Mouse (Mus musculus) testis, postnatal 10 days (tissue): ENCODE measurements around the gene Pax5.

Experiments
- DNase-seq: peaks from one replicate; pipeline ENCODE4 v3.0.0; 2021; ENCODE audit warnings: low spot score

Pax5 gene

DNA sequence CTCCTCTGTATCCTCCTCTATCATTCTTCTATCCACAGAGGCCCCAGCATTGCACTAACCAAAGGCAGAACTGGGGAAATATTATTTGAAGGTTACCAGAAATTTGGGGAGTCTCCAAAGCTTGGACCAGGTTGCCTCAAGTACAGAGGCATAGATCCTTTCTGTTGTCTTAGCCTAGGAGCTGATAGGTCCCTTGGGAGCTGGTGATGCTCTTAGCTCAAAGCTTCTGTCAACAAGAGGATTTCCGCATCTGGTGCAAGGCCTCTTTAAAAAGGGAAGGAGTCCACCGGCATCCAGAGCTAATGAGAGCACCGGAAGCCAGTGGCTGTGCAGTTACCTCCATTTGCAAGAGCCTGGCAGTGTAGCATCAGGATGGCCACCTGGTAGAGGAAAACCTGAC, 5.1 kb downstream of the Pax5 start:
- DNase-seq: no peak

DNA sequence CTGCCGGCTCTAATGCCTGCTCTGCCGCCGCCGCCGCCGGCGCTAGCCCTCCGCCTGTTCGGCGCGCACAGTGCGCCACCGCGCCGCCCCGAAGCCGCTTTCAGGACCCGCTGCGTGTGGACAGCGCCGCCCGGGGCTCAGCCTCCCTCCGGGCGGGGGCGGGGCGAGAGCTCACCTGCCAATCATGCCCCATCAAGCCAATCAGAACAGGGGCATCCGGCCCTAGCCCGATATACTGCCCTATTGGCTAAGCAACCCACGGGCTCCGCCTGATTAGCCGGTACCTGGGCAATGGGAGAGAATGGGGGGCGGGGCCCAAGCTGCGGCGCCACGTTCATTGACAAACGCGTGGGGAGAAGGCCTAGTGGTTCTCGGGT, 5.9 kb downstream of the Pax5 start:
- peak; percentile 96 for DNase-seq

DNA sequence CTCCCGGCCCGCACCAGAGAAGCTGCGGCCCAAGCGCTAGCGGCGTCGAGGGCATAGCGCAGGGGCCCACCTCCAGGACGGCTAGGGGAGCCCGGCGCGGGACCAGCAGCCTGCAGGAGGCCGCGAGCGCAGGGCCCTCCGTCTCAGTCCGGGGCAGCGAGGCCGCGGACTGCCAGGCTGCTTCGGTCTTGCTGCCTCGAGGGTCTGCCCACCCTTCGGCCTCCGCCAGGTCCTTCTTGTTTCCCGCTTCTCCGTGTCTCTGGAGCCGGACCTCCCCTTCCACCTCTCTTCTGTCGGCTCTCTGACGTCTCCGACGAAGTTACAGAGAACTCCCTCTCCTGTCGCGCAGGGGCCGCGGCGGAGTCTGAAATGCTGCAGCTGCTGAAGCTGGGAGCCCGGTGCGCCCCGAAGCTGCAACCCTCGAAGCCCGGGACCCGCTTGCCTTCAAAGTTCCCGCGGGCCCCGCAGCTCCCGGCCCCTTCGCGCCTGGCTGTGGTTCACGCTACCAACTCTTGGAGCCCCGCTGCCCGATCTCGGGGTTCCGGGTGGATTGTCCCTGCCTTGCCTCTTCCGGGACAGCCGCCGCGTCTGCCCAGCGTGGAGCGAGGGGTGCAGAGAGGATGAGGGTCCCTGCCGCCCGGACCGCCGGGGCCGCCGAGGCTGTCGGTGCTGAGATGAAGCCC, 6.5 kb downstream of the Pax5 start:
- DNase-seq: peak; percentile 56

DNA sequence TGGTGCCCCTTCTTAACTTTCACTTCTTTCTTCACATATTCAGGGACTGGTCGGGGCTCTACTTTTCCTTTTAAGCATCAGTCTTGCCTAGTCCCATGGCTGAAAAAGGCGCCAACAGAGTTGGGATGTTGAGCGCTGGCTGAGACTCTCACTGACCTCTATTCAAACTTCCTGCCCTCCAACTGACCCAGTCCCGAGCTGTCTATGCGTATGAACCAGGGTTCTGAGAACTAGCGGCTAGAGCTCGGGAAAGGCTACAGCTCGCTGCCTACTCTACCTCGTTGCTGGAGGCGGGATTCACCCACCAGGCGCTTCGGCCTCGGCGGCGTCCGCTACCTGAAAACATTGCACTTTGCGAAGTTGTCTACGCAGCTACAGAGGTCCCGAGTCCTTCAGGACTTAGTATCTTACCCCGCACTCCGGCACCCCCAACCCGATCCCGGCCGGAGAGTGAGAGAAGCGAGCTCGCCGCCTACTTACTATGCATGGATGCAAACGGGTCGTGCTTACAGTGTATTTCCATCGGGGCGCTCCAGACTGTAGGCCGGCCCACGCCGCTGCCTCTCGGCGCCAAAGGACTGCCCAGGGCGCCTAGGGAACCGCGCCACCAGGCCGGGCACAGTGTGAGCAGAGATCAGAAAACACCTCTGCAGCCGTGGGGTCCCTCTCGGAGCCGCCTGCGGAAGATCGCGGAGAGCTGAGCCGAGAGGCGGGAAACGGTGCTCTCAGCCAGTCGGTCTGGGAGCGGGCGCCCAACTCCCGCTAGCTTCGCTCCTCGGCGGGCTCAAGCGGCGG, 7.2 kb downstream of the Pax5 start:
- DNase-seq: no peak

DNA sequence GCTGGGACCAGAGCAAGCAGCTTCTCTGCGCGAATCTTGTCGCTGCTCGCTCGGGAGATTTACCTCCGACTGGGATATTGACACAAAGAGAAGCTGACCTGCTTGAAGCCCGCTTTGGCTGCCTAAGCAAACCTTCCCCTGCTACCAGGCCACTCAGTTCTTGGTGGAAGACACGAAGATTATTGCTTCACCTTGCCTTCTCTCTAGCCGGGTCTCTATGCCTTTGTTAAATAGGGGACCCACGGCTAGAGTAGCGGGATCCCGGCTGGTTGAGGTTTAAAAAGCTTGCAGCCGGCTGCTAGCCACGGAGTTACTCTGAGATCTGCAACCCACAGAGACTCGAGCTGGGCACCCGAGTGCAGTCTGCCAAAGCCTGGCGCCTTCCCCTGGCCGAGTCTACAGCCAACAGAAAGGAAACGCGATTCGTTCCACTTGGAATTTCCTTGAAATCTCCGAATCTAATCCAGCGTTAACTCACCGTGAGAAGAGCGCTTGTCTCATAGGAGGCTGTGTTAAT, 8.2 kb downstream of the Pax5 start:
- no peak for DNase-seq

DNA sequence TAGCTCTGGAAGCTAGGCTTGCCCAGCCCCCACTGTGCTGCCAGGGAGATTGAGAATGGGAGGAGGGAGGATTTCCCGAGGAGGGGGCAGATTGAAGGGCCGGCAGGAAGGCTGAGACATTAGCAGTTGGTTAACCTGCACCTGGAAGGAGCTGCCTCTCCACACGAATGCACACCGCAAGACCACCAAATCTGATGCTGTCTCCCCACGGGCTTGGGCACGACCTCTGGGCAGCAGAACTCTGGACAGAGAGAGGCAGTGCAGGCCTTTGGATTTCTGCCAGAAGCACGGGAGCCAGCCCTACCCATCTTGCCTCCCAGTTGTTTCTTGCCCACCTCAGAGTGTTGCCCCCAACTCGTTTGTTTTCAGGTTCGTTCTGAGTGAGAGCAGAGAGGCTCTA, 8.8 kb downstream of the Pax5 start:
- DNase-seq: no peak

DNA sequence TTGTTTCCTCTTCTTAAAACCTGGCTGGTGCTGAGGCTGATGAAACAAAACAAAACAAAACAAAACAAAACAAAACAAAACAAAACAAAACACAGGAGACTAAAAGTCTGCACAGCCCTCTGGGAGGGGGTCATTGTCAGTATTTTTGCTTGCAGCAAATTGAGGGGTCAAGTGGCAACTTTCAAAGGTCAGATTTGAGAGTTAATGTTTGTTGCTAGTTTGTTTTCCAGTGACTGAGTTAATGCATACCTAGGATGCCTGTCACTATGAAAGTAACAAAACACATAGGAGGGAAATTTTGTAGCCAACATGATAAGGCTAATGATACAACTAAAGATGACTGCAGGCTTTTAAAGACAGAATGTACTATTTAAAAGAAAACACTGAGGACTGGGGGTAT, 13.6 kb downstream of the Pax5 start:
- DNase-seq: no peak

DNA sequence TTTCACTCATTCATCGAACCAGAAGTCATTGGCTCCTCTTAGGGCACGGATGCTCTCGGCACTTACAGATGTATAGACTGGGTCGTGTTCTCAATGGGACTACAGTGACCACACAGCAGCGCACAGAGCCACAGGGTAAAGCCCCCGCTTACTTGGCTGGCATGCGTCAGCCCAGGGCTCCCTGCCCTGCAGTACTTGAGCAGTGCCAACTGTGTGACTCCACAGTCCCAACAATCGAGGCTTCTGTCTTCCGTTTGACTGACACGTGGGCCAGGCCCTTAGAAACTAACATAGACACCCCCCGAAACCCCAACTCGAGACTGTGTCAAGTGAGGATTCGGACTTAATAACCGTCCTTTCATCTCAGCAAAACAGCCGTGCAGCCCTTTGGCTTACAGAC, 15.9 kb downstream of the Pax5 start:
- no peak for DNase-seq

DNA sequence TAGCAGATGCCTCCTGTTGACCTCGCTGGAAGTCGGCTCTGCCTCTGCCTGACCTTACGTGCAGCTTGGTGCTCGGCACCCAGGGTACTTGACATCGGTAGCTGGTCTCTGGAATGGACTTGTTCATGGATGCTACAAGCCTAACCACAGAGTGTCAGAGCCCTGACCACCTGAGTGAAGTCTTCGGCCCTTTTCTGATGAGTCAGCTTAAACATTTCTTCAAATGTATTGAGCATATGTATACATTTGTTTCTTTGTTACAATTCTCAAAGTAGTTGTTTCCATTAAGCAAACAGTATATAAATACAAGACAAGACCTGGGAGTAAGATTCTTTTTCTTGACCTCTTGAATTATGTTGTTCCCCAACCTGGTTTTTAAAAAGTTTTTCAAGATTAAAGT, 24.7 kb downstream of the Pax5 start:
- DNase-seq: no peak

DNA sequence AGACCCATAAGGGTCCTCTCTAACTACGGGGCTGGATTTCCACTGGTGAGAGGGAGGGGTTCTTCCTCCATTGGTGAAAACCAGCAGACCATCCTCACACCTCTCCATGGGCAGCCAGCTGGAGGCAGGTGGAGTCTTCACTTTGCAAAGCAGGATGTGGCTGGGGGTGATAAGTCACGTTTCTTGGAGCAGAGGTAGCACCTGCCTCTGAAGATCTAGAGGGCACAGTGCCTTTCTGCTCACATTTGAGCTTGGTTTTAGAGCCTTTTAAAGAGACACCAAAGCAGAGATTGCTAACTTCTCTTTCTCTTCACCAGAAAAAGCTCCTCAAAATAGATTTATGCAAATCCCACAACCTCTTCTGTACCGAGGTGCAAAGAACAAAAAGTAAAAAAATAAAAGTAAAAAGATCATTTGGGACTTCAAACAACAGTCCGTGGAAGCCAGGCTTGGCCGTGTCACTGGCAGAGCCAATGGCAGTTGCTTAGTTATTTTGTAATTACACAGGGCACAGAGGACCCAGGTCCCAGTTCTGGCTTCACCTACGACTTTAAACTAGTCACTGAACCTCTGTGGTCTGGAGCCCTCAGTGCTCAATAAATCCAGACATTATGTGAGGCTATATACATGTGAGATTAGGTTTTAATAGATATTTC, 29.9 kb downstream of the Pax5 start:
- no peak for DNase-seq

DNA sequence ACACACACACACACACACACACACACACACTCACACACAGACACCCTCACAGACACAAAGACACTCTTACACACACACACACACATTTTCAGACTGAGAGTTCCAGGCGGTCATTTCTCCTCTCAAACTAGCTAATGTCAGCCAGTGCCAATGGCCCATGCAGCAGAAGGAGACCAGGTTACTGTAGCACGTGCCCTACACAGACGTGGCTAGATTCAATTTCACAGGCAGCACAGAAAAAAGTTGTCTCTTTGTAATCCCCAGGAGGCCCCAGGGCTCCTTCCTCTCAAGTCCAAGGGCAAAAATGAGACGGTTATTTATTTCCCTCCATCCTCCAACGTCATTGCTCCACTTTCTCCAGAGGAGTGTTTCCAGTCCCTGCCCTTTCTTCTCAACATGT, 31.6 kb downstream of the Pax5 start:
- no peak for DNase-seq

DNA sequence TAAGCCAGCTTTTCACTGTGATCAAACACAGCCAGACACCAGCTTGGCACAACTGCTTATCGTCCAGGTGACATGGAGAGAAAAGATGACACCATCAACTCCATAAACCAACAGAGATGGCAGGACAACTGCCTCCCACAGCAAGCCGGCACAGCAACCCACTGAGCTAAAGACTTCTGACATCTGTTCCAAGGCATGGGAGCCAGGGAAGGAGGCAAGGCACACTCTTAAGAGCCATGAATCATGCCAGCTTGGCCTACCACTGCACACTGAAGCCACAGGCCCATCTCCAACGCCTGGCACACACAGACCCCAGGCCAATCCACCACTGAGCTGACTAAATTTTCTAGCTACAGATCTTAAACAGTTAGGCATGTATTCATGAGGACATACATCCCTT, 32.3 kb downstream of the Pax5 start:
- DNase-seq: no peak

DNA sequence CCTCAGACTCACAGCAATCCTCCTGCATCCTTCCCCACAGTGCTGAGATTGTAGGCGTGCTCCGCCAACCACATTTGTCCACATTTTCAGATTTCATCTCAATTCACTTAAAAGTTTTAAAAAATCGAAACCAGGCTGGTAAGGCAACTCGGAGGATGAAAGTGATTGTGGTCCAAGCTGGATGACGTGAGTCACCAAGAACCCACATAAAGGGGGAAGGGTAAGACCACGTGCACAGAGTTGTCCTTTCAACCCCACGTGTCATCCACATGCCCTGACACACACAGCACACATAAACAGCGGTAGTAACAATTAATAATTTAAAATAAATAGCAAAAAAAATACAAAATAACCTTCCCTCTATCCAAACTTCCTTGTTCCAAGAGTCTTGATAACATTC, 35.3 kb downstream of the Pax5 start:
- no peak for DNase-seq

DNA sequence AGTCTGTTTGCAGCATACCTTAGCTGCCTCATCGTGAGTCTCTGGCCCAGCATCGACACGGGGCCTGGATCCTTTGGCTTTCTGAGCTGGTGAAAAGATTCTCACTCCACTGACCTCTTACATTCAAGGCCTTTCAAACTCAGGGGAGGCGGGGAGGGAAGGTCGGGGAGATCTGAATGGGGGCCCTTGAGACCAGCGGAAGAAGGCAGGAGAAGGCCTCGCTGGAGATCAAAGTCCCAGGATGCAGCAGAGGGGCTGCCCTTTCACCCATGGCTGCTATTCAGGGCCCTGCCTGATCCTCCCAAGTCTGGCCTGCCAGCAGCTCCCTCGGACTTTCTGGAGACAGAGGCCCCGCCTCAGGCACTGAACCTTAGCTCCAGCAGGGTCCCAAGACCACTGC, 36.6 kb downstream of the Pax5 start:
- DNase-seq: no peak

DNA sequence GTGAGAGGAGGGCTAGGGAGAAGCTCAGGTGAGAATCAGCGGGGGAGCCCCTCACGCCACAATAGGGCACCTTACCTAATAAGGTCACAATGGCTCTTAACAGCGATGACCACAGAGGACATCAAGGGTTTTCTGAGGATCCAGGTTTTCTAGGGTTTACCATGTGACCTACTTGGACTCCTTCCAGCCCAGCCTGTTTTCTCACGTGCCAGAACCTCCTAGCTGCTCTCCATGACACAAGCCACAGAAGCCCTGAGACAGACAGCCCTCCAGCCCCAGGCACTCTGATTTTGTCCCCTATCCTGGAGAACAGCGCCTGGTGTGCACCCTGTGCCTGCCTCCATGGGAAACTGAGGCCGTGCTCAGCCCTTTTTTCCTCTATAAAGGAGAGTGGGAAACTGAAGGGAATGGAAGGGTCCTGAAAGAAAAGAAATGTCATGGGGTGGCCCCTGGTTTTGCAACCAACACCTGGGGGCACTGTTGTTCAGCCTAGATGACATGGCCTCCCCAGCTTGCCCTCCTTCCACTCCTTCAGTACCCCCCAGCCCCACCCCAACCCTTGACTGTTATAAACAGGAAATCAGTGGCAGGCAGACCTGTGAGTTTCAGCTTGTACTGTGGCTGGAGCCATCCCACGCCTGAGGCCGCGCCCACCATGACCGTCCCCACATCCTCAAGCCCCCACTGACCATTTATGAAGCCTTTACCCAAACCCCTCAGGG, 37.9 kb downstream of the Pax5 start:
- no peak for DNase-seq

DNA sequence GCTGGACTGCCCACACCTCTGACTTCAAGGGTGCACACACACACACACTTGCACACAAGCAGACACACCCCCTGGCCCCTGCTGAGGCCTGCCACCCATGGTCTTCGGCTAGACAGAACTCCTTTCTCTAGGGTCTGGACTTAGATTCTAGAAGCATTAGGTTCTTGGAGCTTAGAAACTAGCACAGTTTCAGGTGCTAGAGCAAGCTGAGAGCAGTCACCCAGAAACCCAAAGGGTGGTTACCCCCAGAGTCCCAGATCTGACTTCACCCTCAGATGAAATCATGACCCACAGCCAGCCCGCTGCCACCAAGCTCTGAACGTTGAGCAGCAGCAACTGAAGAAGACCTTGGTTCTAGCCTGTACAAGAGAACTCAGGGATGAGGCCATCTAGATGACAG, 38.8 kb downstream of the Pax5 start:
- no peak for DNase-seq

DNA sequence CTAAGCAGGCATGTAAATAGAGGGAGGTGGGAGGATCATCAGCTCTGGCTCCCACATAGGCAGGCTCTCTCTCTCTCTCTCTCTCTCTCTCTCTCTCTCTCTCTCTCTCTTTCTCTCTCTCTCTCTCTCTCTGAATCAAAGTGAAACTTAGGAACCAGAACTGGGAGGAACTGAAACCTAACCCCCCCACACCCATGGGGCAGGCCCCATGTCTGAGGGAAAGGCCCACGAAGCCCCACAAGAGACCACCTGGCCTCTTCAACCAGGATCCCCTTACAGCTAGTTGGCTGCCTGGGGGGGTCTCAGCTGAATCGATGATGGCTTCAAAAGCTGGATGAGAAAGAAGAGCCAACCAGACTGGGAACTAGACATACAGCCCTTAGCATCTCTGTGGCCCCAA, 39.3 kb downstream of the Pax5 start:
- DNase-seq: no peak

DNA sequence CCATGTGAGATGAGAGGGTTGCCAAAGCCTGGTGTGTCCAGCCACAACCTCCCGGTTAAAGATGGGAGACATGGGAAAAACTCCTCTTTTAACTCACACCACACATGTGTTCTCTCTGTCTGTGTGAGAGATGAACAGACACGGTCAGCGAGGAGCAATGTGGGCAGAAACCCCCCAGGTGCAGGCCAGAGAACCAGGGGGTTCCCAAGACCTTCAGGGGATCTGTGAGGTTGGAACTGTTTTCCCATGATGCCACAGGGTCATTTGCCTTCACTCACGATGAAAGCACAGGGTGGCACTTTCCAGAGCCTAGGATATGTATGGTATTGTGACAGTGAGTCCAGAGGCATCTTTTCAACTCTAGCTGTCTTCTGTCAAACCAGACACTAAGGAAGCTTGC, 39.9 kb downstream of the Pax5 start:
- DNase-seq: no peak

DNA sequence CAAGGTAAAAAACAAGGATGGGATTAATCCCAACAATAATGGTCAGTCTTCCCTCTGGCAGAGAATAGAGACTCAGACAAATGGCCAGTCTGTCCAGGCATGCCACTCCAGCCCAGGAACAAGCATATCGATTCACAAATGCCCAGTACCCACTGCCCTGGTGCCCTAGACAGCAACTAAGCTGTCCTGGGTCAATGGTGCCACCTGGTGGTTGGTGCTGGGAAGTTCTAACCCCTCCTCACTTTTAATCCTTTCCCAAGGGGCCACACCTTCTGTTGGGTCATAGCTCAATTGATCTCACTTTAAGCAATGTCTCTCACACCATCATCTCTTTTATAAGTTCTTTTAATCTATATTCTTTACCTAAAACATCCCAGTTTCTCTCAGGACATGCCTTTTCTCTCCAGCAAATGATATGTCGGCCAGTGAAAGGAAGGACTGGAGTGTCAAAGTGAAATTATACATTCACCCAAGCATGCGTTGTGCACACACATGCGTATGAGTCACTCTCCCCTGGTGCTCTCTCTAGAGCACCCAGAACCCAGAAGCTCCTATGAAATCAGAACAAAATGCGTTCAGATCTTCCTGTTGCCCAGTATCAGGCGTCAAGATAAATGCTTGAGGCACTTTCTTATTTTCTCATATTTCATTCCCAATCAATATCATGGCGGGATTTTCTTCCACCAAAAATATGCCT, 40.7 kb downstream of the Pax5 start:
- DNase-seq: peak; percentile 57

DNA sequence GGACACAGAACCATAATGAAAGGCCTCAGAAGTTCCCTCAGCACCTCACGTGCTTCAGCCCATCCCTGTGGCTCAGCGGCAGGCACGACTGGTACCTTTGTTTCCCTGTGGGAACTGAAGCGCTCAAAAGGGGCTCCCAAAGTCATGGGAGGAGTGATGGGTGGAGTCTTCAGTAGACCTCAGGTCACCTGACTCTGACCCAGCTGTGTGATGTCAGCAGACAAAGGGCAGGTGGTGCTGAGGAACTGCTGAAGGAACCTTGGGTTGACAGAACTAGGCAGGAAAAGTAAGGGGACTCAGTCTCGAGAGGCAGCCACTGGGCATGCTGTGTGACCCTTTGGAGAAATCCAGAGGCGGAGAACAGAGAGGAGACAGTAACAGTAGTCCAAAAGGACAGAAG, 41.7 kb downstream of the Pax5 start:
- no peak for DNase-seq

DNA sequence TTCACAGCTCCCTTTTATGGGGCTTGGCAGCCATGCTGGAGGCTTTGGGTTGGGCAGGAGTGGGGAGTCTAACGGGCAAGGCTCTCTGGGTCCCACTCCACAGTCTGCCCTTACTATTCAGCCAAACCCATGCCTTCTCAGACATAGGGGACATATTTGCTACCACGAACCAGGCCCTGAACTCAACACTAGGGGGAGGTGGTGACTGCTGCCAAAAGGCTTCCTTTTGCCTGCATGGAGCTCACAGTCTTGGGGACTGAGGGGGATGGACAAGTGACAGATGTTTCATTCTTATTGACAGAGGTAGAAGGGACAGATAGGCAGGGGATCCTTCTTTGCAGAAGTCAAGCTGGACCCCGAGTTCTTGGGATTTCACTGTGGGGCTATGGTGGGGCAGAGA, 42.1 kb downstream of the Pax5 start:
- no peak for DNase-seq

DNA sequence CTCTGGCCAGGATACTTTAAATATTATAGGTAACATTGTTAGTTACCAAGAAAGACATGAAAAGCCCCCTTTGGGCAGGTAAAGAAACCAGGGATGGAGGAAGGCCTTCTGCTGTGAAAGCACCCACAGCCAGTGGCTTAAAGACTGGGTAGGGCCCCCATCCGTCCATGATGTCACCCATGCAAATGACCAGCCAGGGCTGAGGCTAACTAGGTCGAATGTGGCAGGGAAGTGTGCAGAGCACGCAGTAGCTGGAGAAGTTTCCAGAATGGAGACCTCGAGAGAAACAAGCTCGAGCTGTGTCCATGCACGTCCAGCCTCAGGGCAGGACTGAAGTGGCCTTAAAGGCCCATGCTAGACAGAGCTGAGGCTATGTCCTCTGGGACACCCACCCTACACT, 42.9 kb downstream of the Pax5 start:
- DNase-seq: no peak
